ENCODE assay signal across 8 mouse cellular contexts in the genomic region with DNA sequence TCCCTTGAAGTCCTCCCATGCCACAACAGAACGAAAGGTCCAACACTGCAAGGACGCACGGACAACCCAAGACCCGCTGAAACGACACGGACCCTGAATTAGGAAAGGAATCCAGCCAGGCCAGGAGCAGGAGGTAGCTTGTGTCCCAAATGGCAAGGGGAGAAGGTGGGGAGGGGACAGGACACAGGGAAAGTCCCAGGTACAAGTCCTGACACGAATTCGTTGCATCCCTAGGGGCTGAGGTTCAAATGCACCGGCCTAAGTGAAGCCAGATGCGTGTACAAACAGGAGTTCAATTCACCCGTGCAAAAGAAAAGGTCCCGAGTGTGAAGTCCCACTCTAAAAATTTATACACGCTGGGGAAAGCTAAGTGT. TPM values are rescaled to one million over a fixed set of nuclear protein-coding genes. Genes with fewer than 3 reads are reported as not detected.
DNase-seq lines count a peak whose midpoint lies in the region; ATAC-seq lines count a peak whose summit lies in the region.

No protein-coding gene starts in this region.

- DNase-seq in cerebellum, adult 11-12 months = peak; percentile 56
- DNase-seq in cerebellum, postnatal 25 days = no peak
- DNase-seq in retina, embryonic 14.5 days (ENCODE audit: low spot score) = peak; percentile 13
- DNase-seq in retina, postnatal 1 day = no peak
- no peak for DNase-seq in ovary, postnatal 10 days (ENCODE audit: low spot score)
- DNase-seq in urinary bladder, postnatal 4 days (ENCODE audit: low spot score in 2 of 2) = no peak

- no peak for ATAC-seq in limb, embryonic 12.5 days (ENCODE audit: insufficient number of reproducible peaks, insufficient read depth, low FRiP score, low TSS enrichment, low read depth)
- ATAC-seq in stomach, embryonic 14.5 days (ENCODE audit: insufficient number of reproducible peaks, insufficient read depth, low FRiP score, low read depth) = no peak

- peaks cover 43% of the 10 kb centered on the region for H3K36me3 ChIP-seq in limb, embryonic 12.5 days
- H3K36me3 ChIP-seq in stomach, embryonic 14.5 days (ENCODE audit: control insufficient read depth, insufficient read depth, low read length) = peaks cover 38% of the 10 kb centered on the region

- H3K4me3 ChIP-seq in limb, embryonic 12.5 days (replicated peaks) = peak overlapping the region; percentile 86
- H3K4me3 ChIP-seq in stomach, embryonic 14.5 days (ENCODE audit: low read depth, low read length) = peak overlapping the region; percentile 86

- H3K27me3 ChIP-seq in limb, embryonic 12.5 days = no peaks in the 10 kb centered on the region
- H3K27me3 ChIP-seq in stomach, embryonic 14.5 days (ENCODE audit: control insufficient read depth, insufficient read depth, low read length) = no peaks in the 10 kb centered on the region

- H3K4me1 ChIP-seq in limb, embryonic 12.5 days (replicated peaks) = peaks cover 23% of the 10 kb centered on the region
- H3K4me1 ChIP-seq in stomach, embryonic 14.5 days (ENCODE audit: control insufficient read depth, insufficient read depth, low read length) = peaks cover 9% of the 10 kb centered on the region

- 2% methylated on average over 13 of the region's 13 CpGs for WGBS in limb, embryonic 12.5 days
- WGBS in stomach, embryonic 14.5 days = under 1% methylated on average over 13 of the region's 13 CpGs

- peak overlapping the region; percentile 97 for H3K4me2 ChIP-seq in limb, embryonic 12.5 days
- H3K4me2 ChIP-seq in stomach, embryonic 14.5 days (replicated peaks; ENCODE audit: low read depth, low read length) = peak overlapping the region; percentile 97

- peak overlapping the region; percentile 99 for H3K27ac ChIP-seq in limb, embryonic 12.5 days
- peak overlapping the region; percentile 99; the same call in 1 of the 2 replicates for H3K27ac ChIP-seq in stomach, embryonic 14.5 days (ENCODE audit: low read length)

- peak overlapping the region; percentile 92 for H3K9ac ChIP-seq in limb, embryonic 12.5 days (replicated peaks)
- H3K9ac ChIP-seq in stomach, embryonic 14.5 days (replicated peaks; ENCODE audit: low read depth, low read length) = peak overlapping the region; percentile 81

- H3K9me3 ChIP-seq in limb, embryonic 12.5 days = no peaks in the 10 kb centered on the region
- H3K9me3 ChIP-seq in stomach, embryonic 14.5 days (ENCODE audit: control insufficient read depth, low read depth, low read length) = no peaks in the 10 kb centered on the region

RNA-seq across cellular contexts. Expression of a gene that starts 1.1 kb away (rescaled TPM):
- 15.0 and 16.2 TPM in 2 replicates for polyA plus RNA-seq in limb, embryonic 12.5 days (2016; fragmentation: Nextera tagmentation; extraction: Ambion mirVana)
- polyA plus RNA-seq in stomach, embryonic 14.5 days (2014; fragmentation: Nextera tagmentation; extraction: Ambion mirVana) = 13.7 and 17.8 TPM in 2 replicates

RNA-seq across cellular contexts. Expression of a gene that starts 10.6 kb away (rescaled TPM):
- 60.6 and 69.7 TPM in 2 replicates for polyA plus RNA-seq in limb, embryonic 12.5 days (2016; fragmentation: Nextera tagmentation; extraction: Ambion mirVana)
- 58.9 and 63.6 TPM in 2 replicates for polyA plus RNA-seq in stomach, embryonic 14.5 days (2014; fragmentation: Nextera tagmentation; extraction: Ambion mirVana)

RNA-seq across cellular contexts. Expression of a gene that starts 10.9 kb away (rescaled TPM):
- 21.2 and 21.7 TPM in 2 replicates for polyA plus RNA-seq in limb, embryonic 12.5 days (2016; fragmentation: Nextera tagmentation; extraction: Ambion mirVana)
- polyA plus RNA-seq in stomach, embryonic 14.5 days (2014; fragmentation: Nextera tagmentation; extraction: Ambion mirVana) = 20.7 and 20.9 TPM in 2 replicates

RNA-seq across cellular contexts. Expression of a gene that starts 33.8 kb away (rescaled TPM):
- polyA plus RNA-seq in limb, embryonic 12.5 days (2016; fragmentation: Nextera tagmentation; extraction: Ambion mirVana) = 20.8 and 21.4 TPM in 2 replicates
- polyA plus RNA-seq in stomach, embryonic 14.5 days (2014; fragmentation: Nextera tagmentation; extraction: Ambion mirVana) = 71.0 and 75.0 TPM in 2 replicates

RNA-seq across cellular contexts. Expression of a gene that starts 35.4 kb away (rescaled TPM):
- 42.1 and 46.9 TPM in 2 replicates for polyA plus RNA-seq in limb, embryonic 12.5 days (2016; fragmentation: Nextera tagmentation; extraction: Ambion mirVana)
- 48.9 and 49.8 TPM in 2 replicates for polyA plus RNA-seq in stomach, embryonic 14.5 days (2014; fragmentation: Nextera tagmentation; extraction: Ambion mirVana)

Comparison
In these comparisons a context has a peak if more than half of its experiments do, and no peak if none do; other contexts are left out.
1. DNase-seq: peak in cerebellum, adult 11-12 months (single experiment) and retina, embryonic 14.5 days (single experiment); none in cerebellum, postnatal 25 days (0 of 2), retina, postnatal 1 day (single experiment), ovary, postnatal 10 days (single experiment) and urinary bladder, postnatal 4 days (0 of 2).